Mouse (Mus musculus) embryonic fibroblast, embryonic 13.5 days (primary cell): ENCODE data around the gene Adamts15. TPM values are rescaled to one million over a fixed set of nuclear protein-coding genes. Genes with fewer than 3 reads are reported as not detected.
A peak's percentile ranks its signal among the peaks of the same experiment; 100 is the strongest.

Source experiments
- H3K27ac ChIP-seq: 2 replicates; pipeline ENCODE4 v1.5.1; 2012; ENCODE audit warnings: low read length, control low read depth, inconsistent platforms; ENCODE audit not compliant: insufficient read depth
- H3K4me1 ChIP-seq: 2 replicates; pipeline ENCODE4 v1.6.1; 2011; ENCODE audit warnings: low read length; ENCODE audit not compliant: control insufficient read depth, insufficient read depth
- H3K4me3 ChIP-seq: 2 replicates; pipeline ENCODE4 v1.5.1; 2011; ENCODE audit warnings: mild to moderate bottlenecking, control low read depth, low read length; ENCODE audit not compliant: insufficient read depth
- CTCF ChIP-seq: IDR thresholded peaks from 2 replicates; pipeline ENCODE4 v1.5.1; 2011; ENCODE audit warnings: mild to moderate bottlenecking, control low read depth, low read length, moderate library complexity, borderline replicate concordance; ENCODE audit not compliant: insufficient read depth
- POLR2A ChIP-seq: IDR thresholded peaks from 2 replicates; pipeline ENCODE4 v1.6.1; 2011; ENCODE audit warnings: low read depth, mild to moderate bottlenecking, control low read depth, low read length, moderate library complexity
- polyA plus RNA-seq: library from polyadenylated mRNA; stranded (reverse); fragments of >200 nt; gene quantifications from 2 replicates; pipeline ENCODE4 v1.2.4, GENCODE M21; 2011; ENCODE audit warnings: low read depth; ENCODE audit not compliant: missing spikeins, insufficient read length

The Adamts15 gene
- 0.37 and 4.0 TPM in 2 replicates for polyA plus RNA-seq

DNA sequence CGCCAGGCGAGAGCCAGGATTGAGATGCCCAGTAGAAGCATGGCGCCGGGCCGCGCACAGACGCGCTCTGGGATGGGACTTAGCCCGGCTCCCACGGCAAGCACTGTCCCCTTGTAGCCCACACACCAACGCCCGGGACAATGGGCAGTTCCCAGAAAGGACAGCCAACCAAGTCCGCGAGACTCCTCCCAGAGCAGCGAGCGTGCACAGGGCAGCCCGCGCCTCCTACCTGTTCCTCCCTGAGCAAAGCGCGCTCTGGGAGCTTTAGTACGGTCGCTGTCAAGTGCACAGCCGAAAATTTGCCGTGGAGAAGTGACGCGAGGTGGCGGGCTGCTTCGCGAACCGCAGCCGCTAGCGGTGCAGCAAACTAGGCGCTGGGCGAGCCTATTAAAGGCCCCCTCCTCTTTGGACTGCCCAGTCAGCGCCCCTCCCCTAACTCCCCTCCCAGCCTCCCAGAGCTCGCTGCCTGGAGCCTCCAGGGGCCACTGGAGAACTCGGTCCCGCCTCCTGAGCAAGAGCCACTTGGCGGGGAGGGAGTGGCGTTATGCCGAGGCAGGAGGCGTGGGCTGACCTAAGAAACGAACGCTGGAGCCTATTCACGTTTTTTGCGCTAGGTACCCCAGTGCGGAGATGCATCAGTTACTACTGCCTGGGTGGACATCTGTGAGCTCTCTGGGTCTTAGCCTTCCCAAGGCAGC is at the start of gene Adamts15:
Adamts15 (minus strand) TSS at position 256 of the 698 bp plus-strand sequence.
- TF ChIP-seq CTCF (no peak), POLR2A (no peak; the same call in 1 of the 2 replicates)
- Histone ChIP-seq H3K27ac (no peak within 1 kb of the TSS), H3K4me3 (peak within 1 kb of the TSS; percentile 30)

DNA sequence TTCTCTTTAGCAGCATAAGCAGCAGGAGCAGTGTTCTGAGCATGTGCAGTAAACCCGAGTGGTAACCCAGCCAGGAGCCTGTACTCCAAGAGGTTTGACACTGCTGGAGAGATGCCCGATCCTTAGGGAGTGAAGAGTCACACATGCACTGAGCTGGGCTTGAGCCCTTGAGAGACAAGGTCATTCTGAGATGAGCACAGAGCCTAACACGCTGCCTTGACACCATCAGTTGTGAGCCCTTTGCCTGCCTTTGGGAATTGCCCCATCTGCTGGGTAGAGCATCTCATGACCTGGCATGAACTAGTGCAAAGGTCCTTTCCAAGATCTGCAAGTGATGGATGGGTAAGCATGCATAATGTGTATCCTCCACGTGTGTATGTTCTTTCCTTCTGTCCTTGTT is 49.7 kb upstream of the Adamts15 start:
- H3K4me3 ChIP-seq, result no peak overlapping the region
- no peaks in the 10 kb centered on the region for H3K4me1 ChIP-seq
- TF ChIP-seq POLR2A (no peak), CTCF (no peak)
- H3K27ac ChIP-seq, result no peak overlapping the region

More for the DNA sequence above, at the start of gene Adamts15:
- H3K4me1 ChIP-seq, result no peaks in the 10 kb centered on the region

DNA sequence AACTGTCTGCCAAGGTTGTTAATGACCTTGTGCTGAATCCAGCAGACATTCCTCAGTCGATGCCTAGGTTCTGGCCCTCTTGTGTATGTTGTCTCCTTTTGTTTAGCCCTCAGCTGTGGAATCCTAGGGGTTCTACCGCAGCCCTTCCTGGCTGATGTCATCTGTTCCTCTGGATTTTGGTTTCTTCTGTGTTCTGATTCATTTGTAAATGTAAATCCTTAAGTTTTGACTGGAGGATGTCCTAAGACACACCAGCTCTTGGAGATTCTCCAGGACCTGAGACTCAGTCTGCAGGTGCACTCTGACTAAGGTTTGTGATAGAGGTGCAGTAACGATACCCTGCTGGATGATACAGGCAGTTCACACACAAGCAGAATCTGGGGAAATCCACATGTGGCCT is 47.7 kb upstream of the Adamts15 start:
- Histone ChIP-seq H3K27ac (no peak overlapping the region), H3K4me1 (peaks cover 5% of the 10 kb centered on the region), H3K4me3 (no peak overlapping the region)
- TF ChIP-seq CTCF (no peak), POLR2A (no peak)

DNA sequence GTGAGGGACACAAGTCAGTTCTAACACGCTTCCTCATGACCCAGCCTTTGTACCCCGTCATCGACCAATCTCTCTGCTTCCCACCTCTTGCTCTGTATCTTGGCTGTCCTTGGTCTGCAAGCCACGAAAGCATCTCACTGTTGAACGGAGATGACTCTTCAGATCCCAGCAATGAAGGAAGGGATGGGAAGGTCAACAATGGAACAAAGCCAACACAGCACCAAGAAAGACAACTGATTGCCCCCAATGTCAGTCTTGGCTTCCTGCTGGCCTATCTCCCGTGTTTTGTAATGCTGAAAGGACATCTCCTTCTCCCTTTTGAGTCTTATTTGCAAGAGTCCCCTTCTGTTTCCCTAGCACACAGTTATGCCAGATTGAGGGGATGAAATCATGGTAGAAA is 45.9 kb upstream of the Adamts15 start:
- Histone ChIP-seq H3K4me1 (peaks cover 7% of the 10 kb centered on the region), H3K27ac (no peak overlapping the region), H3K4me3 (no peak overlapping the region)
- TF ChIP-seq CTCF (no peak), POLR2A (no peak)

DNA sequence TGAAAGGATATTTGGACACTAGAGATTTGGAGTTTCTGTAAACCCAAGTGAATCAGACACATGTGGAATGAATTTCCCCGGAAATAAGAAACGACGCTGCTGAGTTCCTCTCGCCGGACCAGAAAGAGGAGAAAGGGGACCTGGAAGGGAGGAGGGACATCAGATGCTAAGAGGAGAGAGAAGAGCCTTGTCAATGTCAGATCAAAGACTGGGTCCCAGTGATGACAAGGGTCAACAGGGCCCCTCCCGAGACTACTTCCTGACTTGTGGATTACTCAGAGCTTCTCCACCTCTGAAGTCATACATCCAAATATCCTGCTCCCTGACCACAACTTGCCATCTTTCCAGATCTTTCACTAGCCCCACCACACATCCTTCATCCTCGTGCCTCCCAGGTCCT is 44.6 kb upstream of the Adamts15 start:
- Histone ChIP-seq H3K4me1 (peaks cover 7% of the 10 kb centered on the region), H3K27ac (no peak overlapping the region), H3K4me3 (no peak overlapping the region)
- TF ChIP-seq POLR2A, result no peak
- TF ChIP-seq CTCF, result no peak

DNA sequence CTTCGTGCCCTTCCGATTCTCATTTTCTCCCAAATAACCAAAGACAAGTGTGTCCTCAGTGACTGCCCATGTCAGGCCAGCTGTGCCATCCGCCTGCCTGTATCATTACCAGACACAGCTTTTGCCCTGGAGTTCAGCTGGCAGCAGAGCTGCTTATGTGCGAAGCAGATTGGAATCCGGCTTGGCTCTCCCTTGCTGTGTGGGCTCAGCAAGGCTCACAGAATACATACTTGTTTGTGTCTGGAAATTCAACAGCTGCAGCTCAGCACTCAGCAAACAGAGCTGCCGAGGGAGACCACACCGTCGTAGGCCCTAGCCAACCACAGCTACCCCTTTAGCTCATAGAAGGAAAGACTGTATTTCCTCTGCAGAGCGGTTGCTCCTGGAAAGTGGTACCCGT is 42.4 kb upstream of the Adamts15 start:
- TF ChIP-seq CTCF (no peak), POLR2A (no peak)
- Histone ChIP-seq H3K4me3 (no peak overlapping the region), H3K27ac (no peak overlapping the region), H3K4me1 (peaks cover 7% of the 10 kb centered on the region)

DNA sequence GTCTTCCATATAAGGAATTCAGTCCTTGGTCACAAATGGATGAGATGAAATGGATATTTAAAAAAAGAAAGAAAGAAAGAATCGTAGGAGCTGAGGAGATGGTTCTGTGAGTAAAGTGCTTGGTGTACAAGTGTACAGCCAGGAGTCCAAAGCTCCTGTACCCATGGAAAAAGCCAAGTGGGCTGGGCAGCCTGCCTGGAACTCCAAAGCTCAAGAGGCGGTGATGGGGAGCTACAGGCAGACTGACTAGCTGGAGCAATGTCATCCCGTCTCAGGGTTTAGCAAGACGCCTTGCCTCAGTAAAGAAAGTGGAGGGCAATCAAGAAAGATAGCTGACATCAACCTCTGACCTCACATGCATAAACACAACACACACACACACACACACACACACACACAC is 41.5 kb upstream of the Adamts15 start:
- H3K4me1 ChIP-seq, result peaks cover 7% of the 10 kb centered on the region
- H3K27ac ChIP-seq, result no peak overlapping the region
- no peak overlapping the region for H3K4me3 ChIP-seq
- TF ChIP-seq CTCF (no peak), POLR2A (no peak)

DNA sequence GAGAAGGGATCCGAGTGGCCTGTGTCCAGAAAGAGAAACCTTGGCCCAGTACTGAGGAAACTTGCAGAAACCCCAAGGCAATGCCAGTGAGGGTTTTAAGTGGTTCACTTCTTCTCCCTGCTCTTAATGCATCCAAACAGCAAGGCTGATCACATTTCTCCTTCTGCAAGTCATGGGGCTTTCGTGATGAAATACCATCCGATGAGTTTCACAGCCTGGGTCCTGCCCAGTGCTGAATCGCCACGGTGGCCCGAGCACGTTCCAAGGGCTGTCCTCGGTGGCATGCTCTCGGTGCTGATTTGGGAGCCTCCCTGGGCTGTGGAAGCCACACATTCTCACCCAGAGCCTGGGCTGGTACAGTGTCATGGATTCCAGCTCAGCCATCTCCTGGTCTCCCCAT is 33.0 kb upstream of the Adamts15 start:
- H3K27ac ChIP-seq, result no peak overlapping the region
- TF ChIP-seq POLR2A, result no peak

DNA sequence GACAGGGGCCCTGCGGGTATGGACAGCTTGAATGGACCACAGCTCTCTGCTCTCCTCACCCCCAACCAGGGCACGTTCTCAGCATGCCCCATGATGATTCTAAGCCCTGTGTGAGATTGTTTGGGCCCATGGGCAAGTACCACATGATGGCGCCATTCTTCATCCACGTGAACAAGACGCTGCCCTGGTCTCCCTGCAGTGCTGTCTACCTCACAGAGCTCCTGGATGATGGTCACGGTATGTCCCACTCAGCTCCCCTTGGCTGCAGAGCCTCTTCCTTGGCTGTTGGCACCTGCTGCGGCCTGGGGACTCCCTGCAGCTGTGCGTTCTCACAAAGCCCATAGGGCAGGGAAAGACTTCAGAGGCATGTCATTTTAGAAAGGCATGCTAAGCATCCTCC is 31.0 kb upstream of the Adamts15 start:
- TF ChIP-seq CTCF (peak; percentile 23; the same call in 1 of the 2 replicates), POLR2A (no peak)
- H3K27ac ChIP-seq, result no peak overlapping the region
- no peak overlapping the region for H3K4me3 ChIP-seq
- 0 out of 2 replicates have a peak, but pooled peaks cover 5% of the 10 kb centered on the region for H3K4me1 ChIP-seq

More for the DNA sequence above, 33.0 kb upstream of the Adamts15 start:
- no peak overlapping the region for H3K4me3 ChIP-seq
- 0 out of 2 replicates have a peak, but pooled peaks cover 1% of the 10 kb centered on the region for H3K4me1 ChIP-seq

DNA sequence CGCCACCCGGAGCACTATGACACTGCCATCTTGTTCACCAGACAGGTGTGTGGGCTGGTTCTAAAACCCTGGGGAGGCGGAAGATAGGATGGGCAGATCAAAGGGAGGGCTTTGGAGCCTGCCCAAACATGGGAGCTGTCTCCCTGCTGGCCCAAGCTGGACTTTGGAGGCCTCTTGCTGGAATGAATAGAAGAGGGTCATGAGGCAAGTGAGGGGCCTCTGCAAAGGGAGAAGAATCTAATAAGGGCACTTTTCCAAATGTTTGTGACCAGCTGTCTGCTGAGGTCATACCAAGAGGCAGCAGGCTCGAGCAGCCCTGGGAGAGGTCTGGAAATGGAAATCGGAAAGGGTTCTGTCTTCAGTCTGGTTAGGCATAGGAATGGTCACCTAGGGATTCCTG is 29.2 kb upstream of the Adamts15 start:
- 0 out of 2 replicates have a peak, but pooled peaks cover 5% of the 10 kb centered on the region for H3K4me1 ChIP-seq
- no peak for TF ChIP-seq CTCF
- no peak for TF ChIP-seq POLR2A
- no peak overlapping the region for H3K4me3 ChIP-seq
- no peak overlapping the region for H3K27ac ChIP-seq
